Mouse (Mus musculus): ENCODE measurements at regions not wholly inside any gene's neighbourhood (a gene's known extent, or its start where the extent isn't known, plus 50 kb on each side); places are given as distances from the start of the nearest gene placed in this dataset.
"Not testable (repeated sequence)": the region's sequence is repeated elsewhere in the genome, so short reads cannot be mapped to it uniquely, and the experiment has no call there.

GRCm38 (mm10) chr4:21464456-21464855 lies 221.3 kb downstream of the Prdm13 start:
- no peak for DNase-seq

GRCm38 (mm10) chr4:21441274-21441673 lies 244.5 kb downstream of the Prdm13 start:
- no peak for DNase-seq

GRCm38 (mm10) chr4:21436710-21437109 lies 249.1 kb downstream of the Prdm13 start:
- no peak for DNase-seq

- DNase-seq, result no peak
These were observed 277.9 kb downstream of the Prdm13 start for GRCm38 (mm10) chr4:21407850-21408249.

- no peak for DNase-seq
These were observed 316.4 kb downstream of the Prdm13 start for GRCm38 (mm10) chr4:21369314-21369713.

- DNase-seq, result no peak
These were observed 317.3 kb downstream of the Prdm13 start for GRCm38 (mm10) chr4:21368234-21369021.

GRCm38 (mm10) chr4:21321769-21322168 lies 364.0 kb downstream of the Prdm13 start:
- DNase-seq, result no peak

- not testable (repeated sequence) for DNase-seq
These were observed 376.5 kb downstream of the Prdm13 start for GRCm38 (mm10) chr4:21309239-21309638.

- DNase-seq, result no peak
These were observed 378.2 kb downstream of the Prdm13 start for GRCm38 (mm10) chr4:21307476-21308011.

- DNase-seq, result no peak
These were observed 385.6 kb downstream of the Prdm13 start for GRCm38 (mm10) chr4:21300141-21300540.

- no peak for DNase-seq
These were observed 418.5 kb downstream of the Prdm13 start for GRCm38 (mm10) chr4:21267302-21267701.

- DNase-seq, result no peak
These were observed 418.9 kb downstream of the Prdm13 start for GRCm38 (mm10) chr4:21266886-21267285.

GRCm38 (mm10) chr4:21250396-21250795 lies 435.4 kb downstream of the Prdm13 start:
- no peak for DNase-seq

GRCm38 (mm10) chr4:21222631-21223030 lies 463.1 kb downstream of the Prdm13 start:
- peak; percentile 8 for DNase-seq

- no peak for DNase-seq
These were observed 478.1 kb downstream of the Prdm13 start for GRCm38 (mm10) chr4:21207617-21208016.

- DNase-seq, result no peak
These were observed 490.1 kb downstream of the Prdm13 start for GRCm38 (mm10) chr4:21195620-21196019.

GRCm38 (mm10) chr4:21173789-21174188 lies 512.0 kb downstream of the Prdm13 start:
- DNase-seq, result no peak

- no peak for DNase-seq
These were observed 512.7 kb downstream of the Prdm13 start for GRCm38 (mm10) chr4:21173019-21173418.

- no peak for DNase-seq
These were observed 515.0 kb downstream of the Prdm13 start for GRCm38 (mm10) chr4:21170734-21171133.

- DNase-seq, result no peak
These were observed 523.6 kb downstream of the Prdm13 start for GRCm38 (mm10) chr4:21162124-21162523.

- DNase-seq, result no peak
These were observed 559.9 kb downstream of the Prdm13 start for GRCm38 (mm10) chr4:21125892-21126291.

GRCm38 (mm10) chr4:21095741-21096140 lies 590.0 kb downstream of the Prdm13 start:
- DNase-seq, result no peak

GRCm38 (mm10) chr4:21070198-21070785 lies 615.5 kb downstream of the Prdm13 start:
- no peak for DNase-seq

All from thymus, postnatal 4 days (tissue).